Mouse (Mus musculus) hindbrain, embryonic 14.5 days (tissue): ENCODE measurements around the gene Fbxl13. TPM values are rescaled to one million over a fixed set of nuclear protein-coding genes. Genes with fewer than 3 reads are reported as not detected.

Experiments
- ATAC-seq: fragments of 200-750 bp; cut with Nextera tagmentation; 2 replicates; pipeline ENCODE4 v1.8.0; 2017; ENCODE audit warnings: moderate number of reproducible peaks, mild to moderate bottlenecking, moderate TSS enrichment, moderate library complexity; ENCODE audit not compliant: low FRiP score
- DNase-seq: peaks from one replicate; pipeline ENCODE4 v3.0.0-alpha.2; 2015; ENCODE audit warnings: low spot score
- H3K27ac ChIP-seq: fragments of 300-500 bp; sonication (generic); 2 replicates; pipeline ENCODE4 v1.5.1; 2014; ENCODE audit warnings: mild to moderate bottlenecking, moderate library complexity
- H3K27me3 ChIP-seq: fragments of 300-500 bp; sonication (generic); 2 replicates; pipeline ENCODE4 v1.6.1; 2014; ENCODE audit warnings: mild to moderate bottlenecking, low read length, mixed read lengths; ENCODE audit not compliant: control insufficient read depth, insufficient read depth
- H3K36me3 ChIP-seq: fragments of 300-500 bp; sonication (generic); replicated peaks from 2 replicates; pipeline ENCODE4 v1.6.1; 2014; ENCODE audit not compliant: control insufficient read depth, insufficient read depth
- H3K4me1 ChIP-seq: fragments of 300-500 bp; sonication (generic); replicated peaks from 2 replicates; pipeline ENCODE4 v1.6.1; 2014; ENCODE audit warnings: antibody characterized with exemption, low read length, mixed read lengths; ENCODE audit not compliant: control insufficient read depth, insufficient read depth
- H3K4me2 ChIP-seq: fragments of 300-500 bp; sonication (generic); replicated peaks from 2 replicates; pipeline ENCODE4 v1.6.1; 2014; ENCODE audit warnings: mild to moderate bottlenecking, moderate library complexity
- H3K4me3 ChIP-seq: fragments of 300-500 bp; sonication (generic); replicated peaks from 2 replicates; pipeline ENCODE4 v1.5.1; 2014; ENCODE audit warnings: mild to moderate bottlenecking, low read length
- H3K9ac ChIP-seq: fragments of 300-500 bp; sonication (generic); 2 replicates; pipeline ENCODE4 v1.6.1; 2014
- H3K9me3 ChIP-seq: fragments of 300-500 bp; sonication (generic); 2 replicates; pipeline ENCODE4 v1.6.1; 2016; ENCODE audit warnings: low read length; ENCODE audit not compliant: control insufficient read depth
- WGBS: fragments of 180-500 bp; shearing (Covaris S2); extraction: QIAGEN DNeasy Blood & Tissue Kit; methylation state at CpG from one replicate; pipeline ENCODE4 v1.1.7; 2014; 5-methylcytosine and 5-hydroxymethylcytosine counted together
- polyA plus RNA-seq: library from polyadenylated mRNA; unstranded; fragments of >200 nt; fragmentation: Nextera tagmentation; extraction: Ambion mirVana; gene quantifications from 2 replicates; pipeline ENCODE4 v1.2.1, GENCODE M21; 2014

Gene Fbxl13
- polyA plus RNA-seq, 1 experiment from 2014 or later: 0.20 TPM

- WGBS: 93% methylated on average over 9 of the region's 9 CpGs
- no peak overlapping the region for H3K4me2 ChIP-seq
- no peaks in the 10 kb centered on the region for H3K4me1 ChIP-seq
- no peak overlapping the region for H3K9ac ChIP-seq
- DNase-seq (no peak), ATAC-seq (no peak)
- H3K27ac ChIP-seq: no peak overlapping the region
- H3K27me3 ChIP-seq: no peaks in the 10 kb centered on the region
- H3K36me3 ChIP-seq: no peaks in the 10 kb centered on the region
- no peaks in the 10 kb centered on the region for H3K9me3 ChIP-seq
- H3K4me3 ChIP-seq: no peak overlapping the region
Observed at GRCm38 (mm10) chr5:21593201-21593709, 52.2 kb downstream of the Fbxl13 start.

GRCm38 (mm10) chr5:21592106-21592505, 53.3 kb downstream of the Fbxl13 start:
- Histone ChIP-seq H3K9ac (no peak overlapping the region), H3K4me1 (no peaks in the 10 kb centered on the region), H3K27me3 (no peaks in the 10 kb centered on the region), H3K4me2 (no peak overlapping the region), H3K27ac (no peak overlapping the region), H3K4me3 (no peak overlapping the region), H3K36me3 (no peaks in the 10 kb centered on the region), H3K9me3 (no peaks in the 10 kb centered on the region)
- WGBS: 88% methylated on average over 2 of the region's 2 CpGs
- ATAC-seq (no peak), DNase-seq (no peak)

DNA sequence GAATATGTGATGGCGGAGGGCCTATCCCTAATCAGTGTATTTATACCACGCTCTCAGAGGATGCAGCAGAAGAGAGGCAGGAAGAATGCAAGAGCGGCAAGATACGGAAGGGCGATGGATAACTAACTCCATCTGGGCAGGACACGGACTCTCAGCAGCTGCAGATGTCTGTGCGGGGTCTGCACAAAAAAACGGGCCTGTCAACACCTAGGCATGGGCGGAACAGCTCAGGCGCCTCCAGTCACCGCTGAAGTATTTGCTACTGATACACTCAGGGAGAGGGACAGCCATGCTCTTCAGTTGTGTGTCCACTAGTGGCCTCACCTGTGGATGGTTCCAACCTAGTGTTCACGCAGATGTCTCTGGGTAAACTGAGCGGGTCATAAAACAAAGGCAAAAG, 57.2 kb downstream of the Fbxl13 start:
- H3K36me3 ChIP-seq: no peaks in the 10 kb centered on the region
- no peaks in the 10 kb centered on the region for H3K9me3 ChIP-seq
- ATAC-seq (no peak), DNase-seq (no peak)
- 91% methylated on average over 13 of the region's 13 CpGs for WGBS
- no peaks in the 10 kb centered on the region for H3K4me1 ChIP-seq
- H3K4me2 ChIP-seq: no peak overlapping the region
- no peak overlapping the region for H3K27ac ChIP-seq
- no peak overlapping the region for H3K9ac ChIP-seq
- no peaks in the 10 kb centered on the region for H3K27me3 ChIP-seq
- H3K4me3 ChIP-seq: no peak overlapping the region

DNA sequence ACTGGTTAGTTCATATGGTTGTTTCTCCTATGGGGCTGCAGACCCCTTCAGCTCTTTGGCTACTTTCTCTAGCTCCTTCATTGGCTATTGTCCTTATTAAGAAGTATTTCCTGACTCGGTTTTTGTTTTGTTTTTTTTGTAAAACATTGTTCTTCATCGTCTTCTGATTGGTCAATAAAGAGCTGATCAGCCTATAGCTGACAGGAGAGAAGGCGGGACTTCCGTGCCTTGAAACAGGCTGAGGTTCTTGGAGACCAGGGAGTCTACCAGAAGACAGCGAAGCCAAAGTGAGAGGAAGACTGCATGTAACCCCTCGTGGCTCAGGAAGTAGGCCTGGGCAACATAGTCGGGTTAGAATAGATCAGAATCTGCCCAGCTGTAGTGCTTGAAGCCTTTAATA, 57.8 kb downstream of the Fbxl13 start:
- no peak for ATAC-seq

DNA sequence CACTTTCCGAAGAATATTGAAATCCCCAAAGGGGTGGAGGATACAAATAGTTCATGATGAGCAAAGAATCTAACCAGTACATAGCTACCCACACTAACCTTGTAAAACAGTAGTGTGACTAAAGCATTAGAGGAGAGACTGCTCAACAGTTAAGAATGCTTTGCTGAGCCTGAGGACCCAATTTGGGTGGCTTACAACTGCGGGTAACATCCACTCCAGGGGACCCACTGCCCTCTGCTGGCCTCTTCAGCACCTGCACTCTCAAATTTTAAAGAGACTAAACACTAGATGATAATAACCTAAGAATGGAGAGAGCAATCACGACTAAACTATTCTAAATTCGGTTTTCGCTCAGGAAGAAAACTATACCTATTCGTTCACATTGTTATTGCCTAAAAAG, 58.7 kb downstream of the Fbxl13 start:
- Histone ChIP-seq H3K4me1 (no peaks in the 10 kb centered on the region), H3K4me3 (no peak overlapping the region), H3K27me3 (no peaks in the 10 kb centered on the region), H3K36me3 (no peaks in the 10 kb centered on the region), H3K27ac (no peak overlapping the region), H3K9ac (no peak overlapping the region), H3K4me2 (no peak overlapping the region), H3K9me3 (no peaks in the 10 kb centered on the region)
- 53% methylated on average over 6 of the region's 6 CpGs for WGBS
- no peak; the same call in 1 of the 2 replicates for ATAC-seq
- peak; percentile 45 for DNase-seq

More for the DNA sequence above, 57.8 kb downstream of the Fbxl13 start:
- H3K27me3 ChIP-seq: no peaks in the 10 kb centered on the region
- H3K27ac ChIP-seq: no peak overlapping the region
- no peaks in the 10 kb centered on the region for H3K9me3 ChIP-seq
- H3K4me1 ChIP-seq: no peaks in the 10 kb centered on the region
- H3K36me3 ChIP-seq: no peaks in the 10 kb centered on the region
- no peak overlapping the region for H3K4me3 ChIP-seq
- H3K9ac ChIP-seq: no peak overlapping the region
- 80% methylated on average over 7 of the region's 7 CpGs for WGBS
- no peak overlapping the region for H3K4me2 ChIP-seq
- no peak for DNase-seq

- Histone ChIP-seq H3K27ac (no peak overlapping the region), H3K9me3 (no peaks in the 10 kb centered on the region), H3K36me3 (no peaks in the 10 kb centered on the region), H3K27me3 (no peaks in the 10 kb centered on the region), H3K4me3 (no peak overlapping the region), H3K4me2 (no peak overlapping the region), H3K4me1 (no peaks in the 10 kb centered on the region), H3K9ac (no peak overlapping the region)
- WGBS: 89% methylated on average over 3 of the region's 3 CpGs
- DNase-seq: no peak
- ATAC-seq: no peak
Observed at GRCm38 (mm10) chr5:21578136-21578535, 67.3 kb downstream of the Fbxl13 start.

GRCm38 (mm10) chr5:21575210-21575550, 70.3 kb downstream of the Fbxl13 start:
- Histone ChIP-seq H3K27me3 (no peaks in the 10 kb centered on the region), H3K36me3 (no peaks in the 10 kb centered on the region), H3K27ac (no peak overlapping the region), H3K4me3 (no peak overlapping the region), H3K9ac (no peak overlapping the region), H3K4me2 (no peak overlapping the region), H3K4me1 (no peaks in the 10 kb centered on the region), H3K9me3 (no peaks in the 10 kb centered on the region)
- 75% methylated on average over 13 of the region's 13 CpGs for WGBS
- DNase-seq (no peak), ATAC-seq (no peak)

GRCm38 (mm10) chr5:21574386-21575209, 70.8 kb downstream of the Fbxl13 start:
- Histone ChIP-seq H3K9ac (no peak overlapping the region), H3K4me3 (no peak overlapping the region), H3K27me3 (no peaks in the 10 kb centered on the region), H3K36me3 (no peaks in the 10 kb centered on the region), H3K4me1 (no peaks in the 10 kb centered on the region), H3K4me2 (no peak overlapping the region), H3K27ac (no peak overlapping the region), H3K9me3 (no peaks in the 10 kb centered on the region)
- DNase-seq (no peak), ATAC-seq (no peak)
- 78% methylated on average over 21 of the region's 21 CpGs for WGBS

DNA sequence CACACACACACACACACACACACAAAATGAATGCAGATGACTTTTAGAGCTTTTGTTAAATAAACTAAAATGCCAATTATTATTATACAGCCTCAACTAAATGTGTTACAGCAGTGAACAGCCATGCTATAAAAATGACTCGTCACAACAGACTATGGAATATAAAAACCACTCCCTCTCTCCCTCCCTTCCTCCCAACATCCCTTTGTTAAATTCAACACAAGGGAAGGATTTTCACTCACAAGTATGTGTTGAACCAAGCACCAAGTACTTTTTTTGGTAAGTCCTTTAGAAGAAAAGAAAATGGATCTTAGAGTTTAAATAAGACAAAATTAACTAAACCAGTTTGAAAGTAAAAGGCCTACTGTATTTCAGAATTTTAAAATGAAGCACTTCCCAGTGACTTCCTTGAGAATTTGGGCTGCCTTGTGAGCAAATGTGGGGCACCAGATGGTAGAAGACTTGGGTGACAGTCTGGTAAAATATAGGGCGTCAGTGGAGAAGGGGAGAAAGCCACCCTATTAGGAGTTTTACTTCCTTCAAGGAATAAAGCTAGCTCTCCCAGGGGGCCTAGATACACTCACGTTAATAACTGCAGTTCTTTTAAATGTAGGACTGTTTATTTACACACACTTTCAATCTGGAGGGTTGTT, 72.5 kb downstream of the Fbxl13 start:
- H3K9ac ChIP-seq: no peak overlapping the region
- ATAC-seq (no peak), DNase-seq (no peak)
- H3K4me3 ChIP-seq: no peak overlapping the region
- H3K4me1 ChIP-seq: no peaks in the 10 kb centered on the region
- no peak overlapping the region for H3K4me2 ChIP-seq
- H3K27me3 ChIP-seq: no peaks in the 10 kb centered on the region
- H3K9me3 ChIP-seq: no peaks in the 10 kb centered on the region
- H3K36me3 ChIP-seq: no peaks in the 10 kb centered on the region
- WGBS: 76% methylated on average over 3 of the region's 3 CpGs
- H3K27ac ChIP-seq: no peak overlapping the region
